Mouse (Mus musculus) monocyte, adult 5-6 weeks (primary cell): ENCODE measurements around the gene Rras2. TPM values are rescaled to one million over a fixed set of nuclear protein-coding genes. Genes with fewer than 3 reads are reported as not detected.

Experiments used
- ATAC-seq: fragments of 153-309, 156-312 bp; replicated peaks from 2 replicates; pipeline ENCODE4 v1.8.0; 2017; ENCODE audit warnings: mild to moderate bottlenecking; ENCODE audit not compliant: low TSS enrichment, insufficient number of reproducible peaks, severe bottlenecking, poor library complexity, low FRiP score
- total RNA-seq: library from RNA; stranded (forward); fragments of 200-1000, 200-491, 200-594 nt; gene quantifications from 3 replicates; pipeline ENCODE4 v1.2.3, GENCODE M21; 2017

Rras2 gene
- total RNA-seq = 17.4 to 51.9 TPM (median 23.4 TPM) in 3 replicates

GRCm38 (mm10) chr7:114117444-114117905 lies at the start of gene Rras2:
TSS of gene Rras2 (minus strand) at chr7:114117781.
- peak; percentile 59; the same call in 1 of the 2 replicates for ATAC-seq

- ATAC-seq = no peak
These were observed 45.4 kb upstream of the Rras2 start for GRCm38 (mm10) chr7:114162975-114163374.

- ATAC-seq = 0 out of 2 replicates have a peak, but pooled peaks have one; percentile 48
These were observed 43.5 kb upstream of the Rras2 start for GRCm38 (mm10) chr7:114161101-114161500.

GRCm38 (mm10) chr7:114157716-114158278 lies 40.2 kb upstream of the Rras2 start:
- no peak for ATAC-seq

- no peak for ATAC-seq
These were observed 38.8 kb upstream of the Rras2 start for GRCm38 (mm10) chr7:114156364-114156763.

GRCm38 (mm10) chr7:114155053-114155865 lies 37.7 kb upstream of the Rras2 start:
- no peak for ATAC-seq

GRCm38 (mm10) chr7:114151036-114151780 lies 33.6 kb upstream of the Rras2 start:
- ATAC-seq = no peak

- ATAC-seq = no peak
These were observed 32.0 kb upstream of the Rras2 start for GRCm38 (mm10) chr7:114149564-114149963.

- no peak for ATAC-seq
These were observed 31.6 kb upstream of the Rras2 start for GRCm38 (mm10) chr7:114149135-114149534.

- no peak for ATAC-seq
These were observed 28.3 kb upstream of the Rras2 start for GRCm38 (mm10) chr7:114145841-114146240.

- ATAC-seq = no peak
These were observed 24.7 kb upstream of the Rras2 start for GRCm38 (mm10) chr7:114142151-114142798.

- ATAC-seq = no peak
These were observed 22.4 kb upstream of the Rras2 start for GRCm38 (mm10) chr7:114140026-114140425.

GRCm38 (mm10) chr7:114139400-114139799 lies 21.8 kb upstream of the Rras2 start:
- no peak for ATAC-seq

- no peak for ATAC-seq
These were observed 20.7 kb upstream of the Rras2 start for GRCm38 (mm10) chr7:114138261-114138660.

GRCm38 (mm10) chr7:114135166-114135565 lies 17.6 kb upstream of the Rras2 start:
- ATAC-seq = no peak

- ATAC-seq = no peak
These were observed 16.4 kb upstream of the Rras2 start for GRCm38 (mm10) chr7:114133957-114134356.

- ATAC-seq = no peak
These were observed 14.7 kb upstream of the Rras2 start for GRCm38 (mm10) chr7:114132316-114132715.

- no peak for ATAC-seq
These were observed 11.7 kb upstream of the Rras2 start for GRCm38 (mm10) chr7:114129281-114129680.

GRCm38 (mm10) chr7:114118180-114118579 lies 599 bp upstream of the Rras2 start:
- no peak for ATAC-seq
